Mouse (Mus musculus) lung, postnatal 0 days (tissue): ENCODE results near the gene Oard1. TPM values are rescaled to one million over a fixed set of nuclear protein-coding genes. Genes with fewer than 3 reads are reported as not detected.

Source experiments
- ATAC-seq: fragments of 200-750 bp; cut with Nextera tagmentation; 2 replicates; pipeline ENCODE4 v1.8.0; 2017; ENCODE audit warnings: moderate library complexity
- DNase-seq: peaks from one replicate; pipeline ENCODE4 v3.0.0-alpha.2; 2016; ENCODE audit warnings: low spot score
- H3K27ac ChIP-seq: fragments of 300-500 bp; sonication (generic); 2 replicates; pipeline ENCODE4 v1.5.1; 2014; ENCODE audit warnings: antibody characterized with exemption, mild to moderate bottlenecking, low read length, mixed read lengths
- H3K27me3 ChIP-seq: fragments of 300-500 bp; sonication (generic); replicated peaks from 2 replicates; pipeline ENCODE4 v1.6.1; 2014; ENCODE audit warnings: low read length, mixed read lengths; ENCODE audit not compliant: insufficient read depth
- H3K36me3 ChIP-seq: fragments of 300-500 bp; sonication (generic); 2 replicates; pipeline ENCODE4 v1.6.1; 2014; ENCODE audit warnings: low read length, mixed read lengths; ENCODE audit not compliant: insufficient read depth
- H3K4me1 ChIP-seq: fragments of 300-500 bp; sonication (generic); 2 replicates; pipeline ENCODE4 v1.6.1; 2014; ENCODE audit warnings: antibody characterized with exemption, low read depth, low read length, mixed read lengths; ENCODE audit not compliant: insufficient read depth
- H3K4me2 ChIP-seq: fragments of 300-500 bp; sonication (generic); replicated peaks from 2 replicates; pipeline ENCODE4 v1.6.1; 2014; ENCODE audit warnings: low read depth, mild to moderate bottlenecking, low read length, moderate library complexity, mixed read lengths
- H3K4me3 ChIP-seq: fragments of 300-500 bp; sonication (generic); 2 replicates; pipeline ENCODE4 v1.5.1; 2014; ENCODE audit warnings: low read depth, low read length
- H3K9ac ChIP-seq: fragments of 300-500 bp; sonication (generic); replicated peaks from 2 replicates; pipeline ENCODE4 v1.6.1; 2014; ENCODE audit warnings: low read depth, mild to moderate bottlenecking
- H3K9me3 ChIP-seq: fragments of 300-500 bp; sonication (generic); 2 replicates; pipeline ENCODE4 v1.6.1; 2016; ENCODE audit warnings: low read length, mixed read lengths
- CTCF ChIP-seq: IDR thresholded peaks from 2 replicates; pipeline ENCODE4 v1.5.1; 2016; ENCODE audit warnings: antibody characterized with exemption, mild to moderate bottlenecking
- EP300 ChIP-seq: IDR thresholded peaks from 2 replicates; pipeline ENCODE4 v1.6.1; 2016; ENCODE audit warnings: antibody characterized with exemption, mild to moderate bottlenecking, control low read depth
- WGBS: fragments of 180-500 bp; shearing (Covaris S2); extraction: QIAGEN DNeasy Blood & Tissue Kit; methylation state at CpG from one replicate; pipeline ENCODE4 v1.1.7; 2014; 5-methylcytosine and 5-hydroxymethylcytosine counted together
- polyA plus RNA-seq: library from polyadenylated mRNA; unstranded; fragments of >200 nt; fragmentation: Nextera tagmentation; extraction: Ambion mirVana; gene quantifications from 2 replicates; pipeline ENCODE4 v1.2.1, GENCODE M21; 2015

Gene Oard1
- polyA plus RNA-seq, 1 experiment from 2014 or later = 43.9 TPM

DNA sequence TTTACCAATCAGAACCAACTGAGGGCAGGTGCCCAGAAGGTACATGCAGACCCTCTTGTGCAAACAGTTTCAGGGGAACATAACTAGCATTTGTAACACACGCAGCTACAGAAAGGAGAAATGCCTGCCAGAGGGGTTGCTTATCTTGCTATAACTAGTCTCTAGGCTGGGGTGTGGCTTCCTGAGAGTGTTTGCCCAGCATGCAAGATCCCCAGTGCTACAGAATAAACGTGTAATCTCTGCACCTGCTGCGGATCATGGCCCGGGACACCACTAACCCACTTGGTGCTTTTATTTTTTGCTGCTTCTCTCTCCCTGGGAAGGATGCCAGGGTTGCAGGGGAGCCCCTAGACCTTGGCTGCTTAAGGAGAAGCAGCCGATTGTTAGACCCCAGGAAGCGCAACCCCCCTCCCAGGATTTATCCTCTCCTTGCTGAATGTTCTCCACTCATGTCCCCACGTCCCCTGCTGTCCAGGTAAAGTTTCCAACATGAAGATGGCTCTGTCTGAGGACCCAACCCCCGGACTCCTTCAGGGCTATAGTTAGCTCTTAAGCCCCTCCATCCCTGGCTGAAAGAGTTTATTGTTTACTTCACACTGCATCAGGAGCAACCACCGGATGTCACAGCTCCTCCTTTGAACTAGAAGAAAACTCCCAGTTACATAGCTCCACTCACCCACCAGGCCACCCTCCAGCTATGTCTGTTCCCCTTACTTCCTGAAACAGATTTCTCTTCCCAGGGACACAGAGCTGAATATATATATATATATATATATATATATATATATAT is 16.2 kb downstream of the Oard1 start:
- peaks cover 7% of the 10 kb centered on the region; the same call in 1 of the 2 replicates for H3K4me1 ChIP-seq
- peak; percentile 49 for ATAC-seq
- no peak overlapping the region for H3K9ac ChIP-seq

DNA sequence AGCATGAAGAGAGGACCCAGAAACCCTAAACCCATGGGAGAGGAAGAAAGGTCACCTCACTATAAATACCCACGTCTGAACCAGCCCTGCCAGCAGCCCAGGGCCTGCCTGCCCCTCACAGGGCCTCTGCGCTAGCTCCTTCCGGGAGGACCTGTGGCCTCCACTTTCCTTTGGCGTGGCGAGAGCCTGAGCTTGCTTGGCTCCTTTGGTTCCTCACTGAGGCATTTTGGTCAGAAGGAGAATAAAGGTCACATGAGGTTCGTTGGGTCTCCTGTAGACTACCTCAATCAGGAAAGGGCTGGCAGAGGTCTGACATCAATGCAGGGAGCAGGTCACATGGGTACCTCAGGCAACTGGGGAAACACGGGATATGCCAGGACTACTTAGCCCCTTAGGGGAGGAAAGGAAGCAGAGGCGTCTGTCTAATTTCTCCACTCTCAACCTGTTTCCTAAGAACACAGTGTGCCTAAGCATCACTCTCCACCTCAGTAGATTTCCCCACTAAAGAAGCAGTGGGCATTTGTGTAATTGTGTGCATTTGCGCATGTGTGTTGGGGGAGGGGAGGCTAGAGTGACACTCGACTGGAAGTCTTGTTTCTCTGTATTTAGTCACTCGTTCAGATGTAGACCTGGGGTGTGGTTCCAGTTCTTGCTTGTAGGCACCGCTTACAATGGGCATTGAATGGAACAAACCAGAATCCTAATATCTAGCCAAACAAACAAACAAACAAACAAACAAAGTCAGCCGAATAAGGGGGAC is 17.4 kb downstream of the Oard1 start:
- WGBS = 48% methylated on average over 13 of the region's 13 CpGs
- H3K4me2 ChIP-seq = no peak overlapping the region
- no peak overlapping the region for H3K9ac ChIP-seq
- no peaks in the 10 kb centered on the region for H3K36me3 ChIP-seq
- H3K4me1 ChIP-seq = peaks cover 7% of the 10 kb centered on the region; the same call in 1 of the 2 replicates
- H3K27me3 ChIP-seq = no peaks in the 10 kb centered on the region
- H3K27ac ChIP-seq = peak overlapping the region; percentile 65
- no peaks in the 10 kb centered on the region for H3K9me3 ChIP-seq
- TF ChIP-seq EP300 (no peak), CTCF (no peak)
- ATAC-seq = peak; percentile 51
- no peak overlapping the region for H3K4me3 ChIP-seq
- DNase-seq = peak; percentile 54

More for the DNA sequence above, 16.2 kb downstream of the Oard1 start:
- Histone ChIP-seq H3K4me2 (peak overlapping the region; percentile 25; the same call in 1 of the 2 replicates), H3K4me3 (no peak overlapping the region), H3K9me3 (no peaks in the 10 kb centered on the region), H3K27ac (no peak overlapping the region), H3K36me3 (no peaks in the 10 kb centered on the region), H3K27me3 (no peaks in the 10 kb centered on the region)
- 15% methylated on average over 9 of the region's 9 CpGs for WGBS
- peak; percentile 57 for DNase-seq
- TF ChIP-seq CTCF (no peak), EP300 (no peak)

DNA sequence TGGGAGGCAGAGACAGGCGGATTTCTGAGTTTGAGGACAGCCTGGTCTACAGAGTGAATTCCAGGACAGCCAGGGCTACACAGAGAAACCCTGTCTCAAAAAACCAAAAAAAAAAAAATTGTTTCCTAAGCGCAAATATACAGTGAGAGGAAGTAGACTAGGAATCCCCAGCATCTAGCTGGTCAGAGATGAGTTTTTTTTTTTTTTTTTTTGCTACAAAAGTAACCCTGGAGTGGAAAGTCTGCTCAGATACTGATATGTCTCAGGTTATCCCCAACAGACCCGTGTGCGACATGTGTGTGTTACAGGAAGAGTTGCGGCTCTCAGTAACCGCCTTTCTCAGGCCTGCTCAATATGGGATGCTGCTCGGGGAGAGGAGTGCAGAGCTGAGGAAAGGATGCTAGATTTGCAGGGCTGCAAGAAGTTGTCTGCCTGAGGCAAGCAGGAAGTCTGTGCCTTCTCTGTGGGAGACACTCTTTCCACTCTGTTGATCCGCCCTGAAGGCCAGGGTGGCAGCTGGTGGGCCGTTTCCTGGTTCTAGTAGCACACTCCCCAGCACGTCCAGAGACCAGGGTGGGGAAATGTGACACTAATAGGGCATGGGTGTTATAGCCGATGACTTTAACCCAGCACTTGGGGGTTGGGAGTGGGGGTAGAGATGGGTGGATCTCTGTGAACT is 18.2 kb downstream of the Oard1 start:
- Histone ChIP-seq H3K4me3 (no peak overlapping the region), H3K9me3 (no peaks in the 10 kb centered on the region), H3K27me3 (no peaks in the 10 kb centered on the region), H3K27ac (no peak overlapping the region), H3K36me3 (no peaks in the 10 kb centered on the region), H3K9ac (no peak overlapping the region), H3K4me2 (no peak overlapping the region), H3K4me1 (peaks cover 7% of the 10 kb centered on the region; the same call in 1 of the 2 replicates)
- WGBS = 53% methylated on average over 11 of the region's 11 CpGs
- DNase-seq = no peak
- ATAC-seq = no peak
- TF ChIP-seq CTCF (no peak), EP300 (no peak)

DNA sequence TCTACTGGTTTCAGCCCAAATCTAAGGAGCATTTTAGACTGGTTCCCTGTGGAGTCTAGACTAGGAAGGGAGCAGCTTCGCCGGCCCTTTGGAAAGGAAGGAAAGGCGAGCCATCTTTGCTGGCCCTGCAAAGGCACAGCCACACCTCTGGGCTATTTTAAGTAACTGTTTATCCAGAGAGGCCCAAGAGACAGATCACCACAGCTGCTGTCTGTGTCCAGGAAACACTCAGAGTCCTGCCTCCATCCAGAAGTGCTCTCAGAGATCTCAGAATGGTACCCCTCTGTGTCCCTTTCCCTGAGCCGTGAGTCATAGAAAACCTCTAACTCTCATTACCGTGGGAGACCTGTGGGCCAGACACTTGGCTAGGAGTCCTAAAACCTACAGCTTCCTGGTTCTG is 20.6 kb downstream of the Oard1 start:
- DNase-seq (peak; percentile 58), ATAC-seq (peak; percentile 56)
- no peak overlapping the region for H3K4me3 ChIP-seq
- H3K9me3 ChIP-seq = no peaks in the 10 kb centered on the region
- 26% methylated on average over 5 of the region's 5 CpGs for WGBS
- TF ChIP-seq CTCF (no peak), EP300 (peak; percentile 43; the same call in 1 of the 2 replicates)
- H3K27me3 ChIP-seq = no peaks in the 10 kb centered on the region
- H3K4me2 ChIP-seq = no peak overlapping the region
- no peaks in the 10 kb centered on the region for H3K36me3 ChIP-seq
- H3K4me1 ChIP-seq = peaks cover 3% of the 10 kb centered on the region; the same call in 1 of the 2 replicates
- H3K27ac ChIP-seq = no peak overlapping the region; the same call in 1 of the 2 replicates
- no peak overlapping the region for H3K9ac ChIP-seq

DNA sequence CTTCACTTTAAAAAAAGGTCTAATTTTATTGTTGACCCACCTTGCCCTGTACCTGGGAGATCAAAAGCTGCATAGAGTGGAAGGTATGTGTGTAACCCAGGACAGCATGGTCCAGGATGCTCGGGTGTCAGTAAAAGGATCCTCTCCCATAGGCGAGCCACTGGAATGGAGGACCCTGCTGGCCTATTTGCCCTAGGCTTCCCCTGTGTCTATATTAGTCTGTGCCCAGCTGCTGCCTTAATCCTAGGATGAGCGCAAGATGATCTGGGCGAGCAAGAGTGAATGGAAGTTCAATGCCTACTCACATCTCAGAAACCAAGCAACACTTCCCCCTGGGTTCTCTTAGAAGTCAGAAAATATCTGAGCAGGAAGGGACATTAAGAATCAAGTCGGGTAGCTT is 21.2 kb downstream of the Oard1 start:
- Histone ChIP-seq H3K4me1 (peaks cover 3% of the 10 kb centered on the region; the same call in 1 of the 2 replicates), H3K36me3 (no peaks in the 10 kb centered on the region), H3K9ac (no peak overlapping the region), H3K27me3 (no peaks in the 10 kb centered on the region), H3K4me3 (no peak overlapping the region), H3K9me3 (no peaks in the 10 kb centered on the region), H3K27ac (peak overlapping the region; percentile 26; the same call in 1 of the 2 replicates), H3K4me2 (no peak overlapping the region)
- 59% methylated on average over 5 of the region's 5 CpGs for WGBS
- no peak for ATAC-seq
- DNase-seq = no peak
- TF ChIP-seq CTCF (no peak), EP300 (no peak)
